Mouse (Mus musculus): Measurements from ENCODE around the gene Ppp1r3a. TPM values are rescaled to one million over a fixed set of nuclear protein-coding genes. Genes with fewer than 3 reads are reported as not detected.

Ppp1r3a gene
- polyA plus RNA-seq (2012; rRNA removed), result under 0.01 and 0.01 TPM in 2 replicates

DNA sequence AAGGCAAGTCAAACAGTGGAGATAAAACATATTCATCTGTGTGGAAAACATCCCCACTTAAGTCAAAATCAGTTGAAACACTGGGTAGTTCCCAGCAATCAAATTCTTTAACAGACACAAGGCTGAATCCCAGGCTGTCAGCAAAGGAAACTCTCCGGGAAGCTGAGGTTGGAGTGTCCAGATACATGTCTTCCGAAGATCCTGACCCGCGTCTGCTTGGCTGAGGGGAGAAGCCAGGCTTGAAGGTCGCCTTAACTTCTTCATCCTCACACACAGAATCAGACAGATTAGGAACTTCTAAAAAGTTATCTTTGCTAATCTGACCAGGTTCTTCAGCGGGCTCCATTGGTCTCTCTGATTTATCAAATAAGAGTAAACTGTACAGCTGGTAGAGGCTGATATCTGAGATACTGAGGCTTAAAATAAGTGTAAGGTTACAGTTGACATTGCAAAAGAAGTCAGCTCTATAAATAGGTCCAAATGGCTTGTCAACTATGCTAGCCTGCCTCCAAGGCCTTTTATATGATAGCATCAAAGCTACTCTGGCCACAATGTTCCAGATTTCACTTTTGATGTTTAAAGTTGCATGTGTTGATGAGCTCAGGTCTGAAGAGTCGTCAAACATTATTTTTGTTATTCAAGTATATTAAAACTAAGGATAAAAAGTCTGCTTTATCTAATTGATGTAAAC lies at the start of gene Ppp1r3a:
TSS of gene Ppp1r3a (minus strand) at position 374 of the 691 bp plus-strand sequence.

Other genes starting within 250 kb of the Ppp1r3a start
- 0.12 and 0.14 TPM in 2 replicates for gene Foxp2, start 146.1 kb upstream of the Ppp1r3a start, polyA plus RNA-seq (2012; rRNA removed)